Mouse (Mus musculus) MEL (cell line): ENCODE measurements around the gene Cdh6. TPM values are rescaled to one million over a fixed set of nuclear protein-coding genes. Genes with fewer than 3 reads are reported as not detected.

ENCODE experiments used
- DNase-seq: peaks from one replicate; pipeline ENCODE4 v3.0.0; 2011; ENCODE audit warnings: low read depth, low spot score
- H3K27ac ChIP-seq: 2 replicates; pipeline ENCODE4 v1.5.1; 2012; ENCODE audit warnings: low read depth, mild to moderate bottlenecking, control low read depth, low read length, moderate library complexity; ENCODE audit not compliant: control insufficient read depth
- H3K27me3 ChIP-seq, 2 experiments: fragments of 150-350 bp in 1 of 2; sonication (generic) in 1 of 2; 2 replicates each; pipeline ENCODE4 v1.6.1; 2012; ENCODE audit warnings: low read length in 2 of 2, mild to moderate bottlenecking in 2 of 2, improper control_type of control experiment in 1 of 2, moderate library complexity in 1 of 2; ENCODE audit not compliant: insufficient read depth in 2 of 2, control insufficient read depth in 1 of 2
- H3K36me3 ChIP-seq, 2 experiments: 2 replicates each; pipeline ENCODE4 v1.6.1; 2012 to 2014; ENCODE audit warnings: low read length in 2 of 2, improper control_type of control experiment in 1 of 2, inconsistent platforms in 1 of 2, mild to moderate bottlenecking in 1 of 2; ENCODE audit not compliant: insufficient read depth in 2 of 2, control insufficient read depth in 1 of 2
- H3K4me1 ChIP-seq, 2 experiments: fragments of 150-350 bp in 1 of 2; sonication (generic) in 1 of 2; 2 replicates each; pipeline ENCODE4 v1.6.1; 2012; ENCODE audit warnings: low read length in 2 of 2, improper control_type of control experiment in 1 of 2, mild to moderate bottlenecking in 1 of 2; ENCODE audit not compliant: insufficient read depth in 2 of 2, control insufficient read depth in 1 of 2
- H3K4me3 ChIP-seq, 2 experiments: fragments of 150-350 bp in 1 of 2; sonication (generic) in 1 of 2; 2 replicates each; pipeline ENCODE4 v1.5.1; 2012; ENCODE audit warnings: low read depth in 2 of 2, low read length in 2 of 2, mild to moderate bottlenecking in 2 of 2, moderate library complexity in 2 of 2, control low read depth in 1 of 2, improper control_type of control experiment in 1 of 2; ENCODE audit not compliant: control insufficient read depth in 1 of 2, insufficient read depth in 1 of 2
- H3K79me2 ChIP-seq: 2 replicates; pipeline ENCODE4 v1.6.1; 2012; ENCODE audit warnings: mild to moderate bottlenecking, low read length, moderate library complexity; ENCODE audit not compliant: control insufficient read depth, poor library complexity, insufficient read depth
- H3K9ac ChIP-seq: 2 replicates; pipeline ENCODE4 v1.6.1; 2012; ENCODE audit warnings: low read depth, mild to moderate bottlenecking, control low read depth, low read length, moderate library complexity; ENCODE audit not compliant: control insufficient read depth, poor library complexity, severe bottlenecking
- H3K9me3 ChIP-seq: fragments of 150-350 bp; sonication (generic); replicated peaks from 2 replicates; pipeline ENCODE4 v1.6.1; 2012; ENCODE audit warnings: mild to moderate bottlenecking, low read length, improper control_type of control experiment, moderate library complexity; ENCODE audit not compliant: insufficient read depth
- BHLHE40 ChIP-seq: IDR thresholded peaks from 2 replicates; pipeline ENCODE4 v1.6.1; 2012; ENCODE audit warnings: low read depth, mild to moderate bottlenecking, inconsistent platforms, low read length, improper control_type of control experiment, borderline replicate concordance
- GABPA ChIP-seq: IDR thresholded peaks from 2 replicates; pipeline ENCODE4 v1.6.1; 2012; ENCODE audit warnings: low read depth, mild to moderate bottlenecking, inconsistent platforms, low read length, improper control_type of control experiment, moderate library complexity
- GATA1 ChIP-seq: IDR thresholded peaks from 2 replicates; pipeline ENCODE4 v1.6.1; 2011; ENCODE audit warnings: low read depth, low read length, improper control_type of control experiment
- HCFC1 ChIP-seq: IDR thresholded peaks from 2 replicates; pipeline ENCODE4 v1.6.1; 2012; ENCODE audit warnings: low read depth, mild to moderate bottlenecking, inconsistent platforms, low read length, improper control_type of control experiment, moderate library complexity
- MAX ChIP-seq: IDR thresholded peaks from 2 replicates; pipeline ENCODE4 v1.6.1; 2011; ENCODE audit warnings: low read length, improper control_type of control experiment
- MEF2A ChIP-seq: IDR thresholded peaks from 2 replicates; pipeline ENCODE4 v1.6.1; 2014; ENCODE audit warnings: low read depth, mild to moderate bottlenecking, inconsistent platforms, low read length, improper control_type of control experiment; ENCODE audit not compliant: poor library complexity, insufficient replicate concordance, severe bottlenecking; ENCODE audit errors: extremely low read depth
- NELFE ChIP-seq: IDR thresholded peaks from 2 replicates; pipeline ENCODE4 v1.6.1; 2011; ENCODE audit warnings: low read depth, low read length, improper control_type of control experiment
- POLR2A ChIP-seq, 2 experiments: IDR thresholded peaks; 2 replicates each; pipeline ENCODE4 v1.6.1; 2011 to 2012; ENCODE audit warnings: low read length in 2 of 2, mild to moderate bottlenecking in 2 of 2, control low read depth in 1 of 2, improper control_type of control experiment in 1 of 2, low read depth in 1 of 2, moderate library complexity in 1 of 2; ENCODE audit not compliant: control insufficient read depth in 1 of 2, insufficient read depth in 1 of 2, poor library complexity in 1 of 2
- POLR2AphosphoS5 ChIP-seq: IDR thresholded peaks from 2 replicates; pipeline ENCODE4 v1.6.1; 2012; ENCODE audit warnings: low read depth, borderline replicate concordance, mild to moderate bottlenecking, inconsistent platforms, low read length, moderate library complexity, mixed read lengths
- SIN3A ChIP-seq: IDR thresholded peaks from 2 replicates; pipeline ENCODE4 v1.6.1; 2012; ENCODE audit warnings: low read length, improper control_type of control experiment, inconsistent platforms
- SMC3 ChIP-seq: IDR thresholded peaks from 2 replicates; pipeline ENCODE4 v1.6.1; 2011; ENCODE audit warnings: low read depth, low read length, improper control_type of control experiment
- TAL1 ChIP-seq: IDR thresholded peaks from 2 replicates; pipeline ENCODE4 v1.6.1; 2012; ENCODE audit warnings: mild to moderate bottlenecking, inconsistent platforms, low read length, moderate library complexity, mixed read lengths
- TBP ChIP-seq: IDR thresholded peaks from 2 replicates; pipeline ENCODE4 v1.8.0; 2011; ENCODE audit warnings: low read depth, low read length, improper control_type of control experiment
- USF2 ChIP-seq, 2 experiments: IDR thresholded peaks; 2 replicates each; pipeline ENCODE4 v1.6.1; 2011 to 2012; ENCODE audit warnings: improper control_type of control experiment in 2 of 2, low read length in 2 of 2, borderline replicate concordance in 1 of 2, inconsistent platforms in 1 of 2, low read depth in 1 of 2, mild to moderate bottlenecking in 1 of 2; ENCODE audit not compliant: insufficient read depth in 1 of 2
- ZKSCAN1 ChIP-seq: IDR thresholded peaks from 2 replicates; pipeline ENCODE4 v1.6.1; 2012; ENCODE audit warnings: low read depth, mild to moderate bottlenecking, inconsistent platforms, low read length, improper control_type of control experiment, moderate library complexity
- ZNF384 ChIP-seq: IDR thresholded peaks from 2 replicates; pipeline ENCODE4 v1.6.1; 2012; ENCODE audit warnings: low read depth, mild to moderate bottlenecking, inconsistent platforms, low read length, improper control_type of control experiment
- polyA plus RNA-seq, 2 experiments: library from polyadenylated mRNA; stranded (reverse) in 1 of 2; unstranded in 1 of 2; fragments of >175 nt in 1 of 2; fragments of >200 nt in 1 of 2; gene quantifications; 2 replicates each; pipeline versions ENCODE4 v1.2.1 to v1.2.4; 2012; ENCODE audit warnings: low replicate concordance in 2 of 2, low read depth in 1 of 2; ENCODE audit not compliant: insufficient read length in 2 of 2, insufficient read depth in 1 of 2, missing spikeins in 1 of 2
- total RNA-seq: library from RNA; depleted of rRNA; stranded (reverse); fragments of 300-350 nt; gene quantifications from 2 replicates; pipeline ENCODE4 v1.2.3, GENCODE M21; 2012

Gene Cdh6
- total and polyA plus RNA-seq, 3 experiments: not detected

- no peaks in the 10 kb centered on the region for H3K79me2 ChIP-seq
- no peak overlapping the region for H3K27ac ChIP-seq
- no peak for DNase-seq
- H3K9ac ChIP-seq: no peak overlapping the region
- H3K9me3 ChIP-seq: no peaks in the 10 kb centered on the region; the same call in 1 of the 2 replicates
- TF ChIP-seq NELFE: no peak
- no peak for TF ChIP-seq TAL1
- no peak for TF ChIP-seq SMC3
- TF ChIP-seq GABPA: no peak
- no peak for TF ChIP-seq SIN3A
- TF ChIP-seq, all 39 proteins: peak for 0
- no peaks in the 10 kb centered on the region for H3K36me3 ChIP-seq
- no peaks in the 10 kb centered on the region for H3K27me3 ChIP-seq
- no peak overlapping the region for H3K4me3 ChIP-seq
- H3K4me1 ChIP-seq: no peaks in the 10 kb centered on the region
These were observed 957 bp downstream of the Cdh6 start for GRCm38 (mm10) chr15:13172365-13173070.

DNA sequence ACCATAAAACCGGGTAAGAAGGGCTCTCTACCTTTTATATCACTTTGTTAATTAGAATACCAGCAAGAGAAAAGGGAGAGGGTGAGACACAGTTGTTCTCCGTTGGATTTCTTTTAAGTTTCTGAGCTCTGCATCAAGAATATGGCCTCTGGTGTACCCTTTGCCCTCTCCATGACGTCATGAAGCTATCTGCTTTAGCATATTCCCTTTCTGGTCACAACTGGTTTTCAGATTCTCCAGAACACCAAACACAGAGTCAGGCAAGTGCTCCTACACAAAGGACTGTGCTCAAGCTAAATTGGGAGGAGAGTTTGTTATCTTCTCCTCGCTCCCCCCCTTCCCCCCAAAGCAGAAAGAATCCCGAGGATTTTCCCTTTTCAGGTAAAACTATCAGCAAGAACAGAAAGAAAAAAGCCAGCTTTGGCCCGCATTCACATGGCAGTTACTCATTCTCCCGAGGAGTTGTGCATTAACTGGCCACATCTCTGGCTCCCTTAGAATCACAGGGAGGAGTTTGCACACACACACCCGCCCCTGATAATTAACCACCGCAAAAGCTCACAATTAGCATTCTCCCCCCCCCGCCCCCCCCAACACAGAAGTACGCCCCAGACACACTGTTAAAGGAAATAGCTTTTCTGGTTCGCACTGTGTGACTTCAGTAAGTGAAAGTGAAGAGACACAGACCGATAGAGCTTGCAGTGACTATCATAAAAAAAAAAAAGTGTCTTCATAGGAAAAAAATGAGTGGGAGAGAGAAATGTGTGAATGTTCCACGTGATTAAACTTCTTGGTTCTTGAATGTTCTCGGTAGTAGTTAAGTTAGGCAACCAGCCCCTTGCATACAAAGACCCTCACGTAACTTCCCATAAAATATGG, 1.8 kb downstream of the Cdh6 start:
- Histone ChIP-seq H3K9ac (no peak overlapping the region), H3K27ac (no peak overlapping the region), H3K27me3 (no peaks in the 10 kb centered on the region), H3K79me2 (no peaks in the 10 kb centered on the region), H3K4me3 (no peak overlapping the region), H3K36me3 (no peaks in the 10 kb centered on the region), H3K4me1 (no peaks in the 10 kb centered on the region), H3K9me3 (no peaks in the 10 kb centered on the region; the same call in 1 of the 2 replicates)
- TF ChIP-seq GABPA (no peak), MAX (no peak), TBP (no peak), ZNF384 (no peak), HCFC1 (no peak), POLR2AphosphoS5 (no peak), ZKSCAN1 (no peak), USF2 (IDR thresholded peaks at IDR 0.05; ENCODE audit: borderline replicate concordance in 1 of 2, insufficient read depth in 1 of 2, low read depth in 1 of 2, low read length in 2 of 2) (no peak), MEF2A (no peak), BHLHE40 (no peak), POLR2A (IDR thresholded peaks at IDR 0.05; ENCODE audit: control insufficient read depth in 1 of 2, insufficient read depth in 1 of 2, low read depth in 1 of 2, low read length in 2 of 2, poor library complexity in 1 of 2) (no peak), GATA1 (no peak), SIN3A (no peak)
- no peak for DNase-seq
